Mouse (Mus musculus): ENCODE data around the gene Rftn1. TPM values are rescaled to one million over a fixed set of nuclear protein-coding genes. Genes with fewer than 3 reads are reported as not detected.

Rftn1 gene
- polyA plus RNA-seq, 1 experiment from 2014 or later = 9.7 TPM

DNA sequence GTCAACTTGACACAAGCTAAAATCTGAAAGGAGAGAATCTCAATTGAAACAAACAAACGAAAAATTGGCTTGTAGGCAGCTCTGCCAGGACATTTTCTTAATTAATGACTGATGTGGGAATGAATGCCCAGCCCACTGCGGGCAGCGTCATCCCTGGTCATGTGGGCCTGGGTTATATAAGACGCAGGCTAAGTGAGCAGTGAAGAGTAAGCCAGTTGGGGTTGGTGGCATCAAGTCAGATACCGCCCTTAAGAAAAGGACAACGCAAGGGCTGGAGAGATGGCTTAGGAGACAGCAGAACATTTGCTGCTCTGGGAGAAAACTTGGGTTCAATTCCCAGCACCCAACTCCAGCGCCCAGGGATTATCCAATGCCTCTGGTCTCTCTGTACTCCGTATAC is 97.6 kb downstream of the Rftn1 start:
- WGBS = 88% methylated on average over 8 of the region's 8 CpGs
- Histone ChIP-seq H3K27me3 (replicated peaks; ENCODE audit: control insufficient read depth, insufficient read depth, low read length) (no peaks in the 10 kb centered on the region), H3K9ac (ENCODE audit: low read length) (no peak overlapping the region), H3K9me3 (ENCODE audit: control insufficient read depth, low read length) (no peaks in the 10 kb centered on the region), H3K4me1 (replicated peaks; ENCODE audit: control insufficient read depth, insufficient read depth, low read length) (no peaks in the 10 kb centered on the region), H3K36me3 (ENCODE audit: control insufficient read depth, insufficient read depth, low read length) (no peaks in the 10 kb centered on the region), H3K4me3 (ENCODE audit: low read depth, low read length) (no peak overlapping the region), H3K27ac (ENCODE audit: low read depth) (no peak overlapping the region), H3K4me2 (ENCODE audit: low read length) (no peak overlapping the region)
- DNase-seq (ENCODE audit: low spot score) (no peak), ATAC-seq (replicated peaks; ENCODE audit: low FRiP score, low TSS enrichment, low read depth) (no peak)

DNA sequence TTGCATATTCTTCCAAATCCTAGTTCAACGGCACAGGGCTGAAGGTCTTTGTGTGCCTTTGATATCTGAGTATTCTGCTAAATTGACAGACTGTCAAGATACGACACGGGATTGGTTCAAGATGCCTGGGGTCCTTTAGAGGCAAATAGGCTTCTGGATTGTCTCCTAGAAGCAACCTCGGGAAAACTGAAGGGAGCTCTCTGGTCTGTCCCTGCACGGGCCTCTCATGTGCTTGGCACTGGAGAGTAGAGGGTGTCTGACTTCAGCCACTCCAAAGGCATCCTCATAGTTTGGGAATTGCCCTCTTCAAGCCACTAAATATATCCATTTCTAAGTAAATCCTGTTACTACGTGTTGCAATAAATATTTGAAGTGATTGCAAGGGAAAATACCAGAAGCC is 98.6 kb downstream of the Rftn1 start:
- Histone ChIP-seq H3K27ac (ENCODE audit: low read depth) (no peak overlapping the region), H3K4me3 (ENCODE audit: low read depth, low read length) (no peak overlapping the region), H3K4me2 (ENCODE audit: low read length) (no peak overlapping the region), H3K9me3 (ENCODE audit: control insufficient read depth, low read length) (no peaks in the 10 kb centered on the region), H3K4me1 (replicated peaks; ENCODE audit: control insufficient read depth, insufficient read depth, low read length) (no peaks in the 10 kb centered on the region), H3K27me3 (replicated peaks; ENCODE audit: control insufficient read depth, insufficient read depth, low read length) (no peaks in the 10 kb centered on the region), H3K9ac (ENCODE audit: low read length) (no peak overlapping the region), H3K36me3 (ENCODE audit: control insufficient read depth, insufficient read depth, low read length) (no peaks in the 10 kb centered on the region)
- no peak for DNase-seq (ENCODE audit: low spot score)
- no peak for ATAC-seq (replicated peaks; ENCODE audit: low FRiP score, low TSS enrichment, low read depth)
- 50% methylated on average over 6 of the region's 6 CpGs for WGBS

GRCm38 (mm10) chr17:50089725-50090124 is 100.7 kb downstream of the Rftn1 start:
- no peak overlapping the region for H3K4me3 ChIP-seq (ENCODE audit: low read depth, low read length)
- H3K36me3 ChIP-seq (ENCODE audit: control insufficient read depth, insufficient read depth, low read length) = no peaks in the 10 kb centered on the region
- no peak overlapping the region for H3K27ac ChIP-seq (ENCODE audit: low read depth)
- no peak for DNase-seq (ENCODE audit: low spot score)
- H3K9ac ChIP-seq (ENCODE audit: low read length) = no peak overlapping the region
- no peaks in the 10 kb centered on the region for H3K4me1 ChIP-seq (replicated peaks; ENCODE audit: control insufficient read depth, insufficient read depth, low read length)
- H3K9me3 ChIP-seq (ENCODE audit: control insufficient read depth, low read length) = no peaks in the 10 kb centered on the region
- 84% methylated on average over 8 of the region's 8 CpGs for WGBS
- no peak overlapping the region for H3K4me2 ChIP-seq (ENCODE audit: low read length)
- no peak for ATAC-seq (replicated peaks; ENCODE audit: low FRiP score, low TSS enrichment, low read depth)
- H3K27me3 ChIP-seq (replicated peaks; ENCODE audit: control insufficient read depth, insufficient read depth, low read length) = no peaks in the 10 kb centered on the region

GRCm38 (mm10) chr17:50088054-50088453 is 102.4 kb downstream of the Rftn1 start:
- Histone ChIP-seq H3K27ac (ENCODE audit: low read depth) (no peak overlapping the region), H3K27me3 (replicated peaks; ENCODE audit: control insufficient read depth, insufficient read depth, low read length) (no peaks in the 10 kb centered on the region), H3K36me3 (ENCODE audit: control insufficient read depth, insufficient read depth, low read length) (no peaks in the 10 kb centered on the region), H3K4me3 (ENCODE audit: low read depth, low read length) (no peak overlapping the region), H3K4me1 (replicated peaks; ENCODE audit: control insufficient read depth, insufficient read depth, low read length) (no peaks in the 10 kb centered on the region), H3K4me2 (ENCODE audit: low read length) (no peak overlapping the region), H3K9me3 (ENCODE audit: control insufficient read depth, low read length) (no peaks in the 10 kb centered on the region), H3K9ac (ENCODE audit: low read length) (no peak overlapping the region)
- DNase-seq (ENCODE audit: low spot score) (no peak), ATAC-seq (replicated peaks; ENCODE audit: low FRiP score, low TSS enrichment, low read depth) (no peak)
- 78% methylated on average over 3 of the region's 3 CpGs for WGBS

GRCm38 (mm10) chr17:50086887-50087286 is 103.6 kb downstream of the Rftn1 start:
- WGBS = 52% methylated on average over 4 of the region's 4 CpGs
- ATAC-seq (replicated peaks; ENCODE audit: low FRiP score, low TSS enrichment, low read depth) = no peak

GRCm38 (mm10) chr17:50084721-50085120 is 105.8 kb downstream of the Rftn1 start:
- H3K4me1 ChIP-seq (replicated peaks; ENCODE audit: control insufficient read depth, insufficient read depth, low read length) = no peaks in the 10 kb centered on the region
- no peaks in the 10 kb centered on the region for H3K27me3 ChIP-seq (replicated peaks; ENCODE audit: control insufficient read depth, insufficient read depth, low read length)
- H3K9ac ChIP-seq (ENCODE audit: low read length) = no peak overlapping the region
- ATAC-seq (replicated peaks; ENCODE audit: low FRiP score, low TSS enrichment, low read depth) = no peak
- H3K36me3 ChIP-seq (ENCODE audit: control insufficient read depth, insufficient read depth, low read length) = no peaks in the 10 kb centered on the region
- no peak overlapping the region for H3K4me2 ChIP-seq (ENCODE audit: low read length)
- DNase-seq (ENCODE audit: low spot score) = no peak
- H3K4me3 ChIP-seq (ENCODE audit: low read depth, low read length) = no peak overlapping the region
- H3K9me3 ChIP-seq (ENCODE audit: control insufficient read depth, low read length) = no peaks in the 10 kb centered on the region
- H3K27ac ChIP-seq (ENCODE audit: low read depth) = no peak overlapping the region
- 84% methylated on average over 6 of the region's 6 CpGs for WGBS

More at GRCm38 (mm10) chr17:50086887-50087286, 103.6 kb downstream of the Rftn1 start:
- Histone ChIP-seq H3K9ac (ENCODE audit: low read length) (no peak overlapping the region), H3K27me3 (replicated peaks; ENCODE audit: control insufficient read depth, insufficient read depth, low read length) (no peaks in the 10 kb centered on the region), H3K4me3 (ENCODE audit: low read depth, low read length) (no peak overlapping the region), H3K36me3 (ENCODE audit: control insufficient read depth, insufficient read depth, low read length) (no peaks in the 10 kb centered on the region), H3K4me2 (ENCODE audit: low read length) (no peak overlapping the region), H3K9me3 (ENCODE audit: control insufficient read depth, low read length) (no peaks in the 10 kb centered on the region), H3K4me1 (replicated peaks; ENCODE audit: control insufficient read depth, insufficient read depth, low read length) (no peaks in the 10 kb centered on the region), H3K27ac (ENCODE audit: low read depth) (no peak overlapping the region)
- no peak for DNase-seq (ENCODE audit: low spot score)

- Histone ChIP-seq H3K4me3 (ENCODE audit: low read depth, low read length) (no peak overlapping the region), H3K4me1 (replicated peaks; ENCODE audit: control insufficient read depth, insufficient read depth, low read length) (no peaks in the 10 kb centered on the region), H3K27ac (ENCODE audit: low read depth) (no peak overlapping the region), H3K27me3 (replicated peaks; ENCODE audit: control insufficient read depth, insufficient read depth, low read length) (no peaks in the 10 kb centered on the region), H3K9me3 (ENCODE audit: control insufficient read depth, low read length) (no peaks in the 10 kb centered on the region), H3K36me3 (ENCODE audit: control insufficient read depth, insufficient read depth, low read length) (no peaks in the 10 kb centered on the region), H3K9ac (ENCODE audit: low read length) (no peak overlapping the region), H3K4me2 (ENCODE audit: low read length) (no peak overlapping the region)
- no peak for ATAC-seq (replicated peaks; ENCODE audit: low FRiP score, low TSS enrichment, low read depth)
- no peak for DNase-seq (ENCODE audit: low spot score)
- WGBS = 90% methylated on average over 4 of the region's 4 CpGs
These were observed 106.5 kb downstream of the Rftn1 start for GRCm38 (mm10) chr17:50083937-50084336.

DNA sequence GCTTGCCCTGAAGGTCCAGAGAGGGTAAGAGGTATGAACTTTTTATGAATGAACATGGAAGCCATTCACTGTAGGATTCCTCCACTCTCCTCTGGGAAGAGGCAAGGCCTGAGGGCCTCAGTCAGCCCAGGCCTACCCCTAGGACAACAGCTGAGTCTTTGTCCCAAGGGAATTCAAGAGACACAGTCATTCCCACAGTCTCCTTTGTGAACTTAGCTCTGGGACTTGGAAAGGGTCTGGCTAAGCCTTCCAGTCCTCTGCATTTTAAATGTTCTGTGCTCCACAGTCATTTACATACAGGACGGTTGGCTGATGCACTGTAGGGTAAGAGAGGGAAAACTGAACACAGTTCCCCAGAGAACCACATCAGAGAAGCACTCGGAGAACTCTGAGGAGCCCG is 107.5 kb downstream of the Rftn1 start:
- Histone ChIP-seq H3K9me3 (ENCODE audit: control insufficient read depth, low read length) (no peaks in the 10 kb centered on the region), H3K4me3 (ENCODE audit: low read depth, low read length) (no peak overlapping the region), H3K36me3 (ENCODE audit: control insufficient read depth, insufficient read depth, low read length) (no peaks in the 10 kb centered on the region), H3K4me2 (ENCODE audit: low read length) (no peak overlapping the region), H3K27ac (ENCODE audit: low read depth) (no peak overlapping the region), H3K4me1 (replicated peaks; ENCODE audit: control insufficient read depth, insufficient read depth, low read length) (no peaks in the 10 kb centered on the region), H3K9ac (ENCODE audit: low read length) (no peak overlapping the region), H3K27me3 (replicated peaks; ENCODE audit: control insufficient read depth, insufficient read depth, low read length) (no peaks in the 10 kb centered on the region)
- 82% methylated on average over 3 of the region's 3 CpGs for WGBS
- no peak for DNase-seq (ENCODE audit: low spot score)
- ATAC-seq (replicated peaks; ENCODE audit: low FRiP score, low TSS enrichment, low read depth) = no peak

- DNase-seq (ENCODE audit: low spot score) = no peak
- H3K27ac ChIP-seq (ENCODE audit: low read depth) = no peak overlapping the region
- H3K9me3 ChIP-seq (ENCODE audit: control insufficient read depth, low read length) = no peaks in the 10 kb centered on the region
- no peak overlapping the region for H3K4me2 ChIP-seq (ENCODE audit: low read length)
- no peak overlapping the region for H3K9ac ChIP-seq (ENCODE audit: low read length)
- no peaks in the 10 kb centered on the region for H3K27me3 ChIP-seq (replicated peaks; ENCODE audit: control insufficient read depth, insufficient read depth, low read length)
- H3K4me1 ChIP-seq (replicated peaks; ENCODE audit: control insufficient read depth, insufficient read depth, low read length) = no peaks in the 10 kb centered on the region
- H3K36me3 ChIP-seq (ENCODE audit: control insufficient read depth, insufficient read depth, low read length) = no peaks in the 10 kb centered on the region
- WGBS = 78% methylated on average over 9 of the region's 9 CpGs
- no peak for ATAC-seq (replicated peaks; ENCODE audit: low FRiP score, low TSS enrichment, low read depth)
- no peak overlapping the region for H3K4me3 ChIP-seq (ENCODE audit: low read depth, low read length)
These were observed 108.8 kb downstream of the Rftn1 start for GRCm38 (mm10) chr17:50081647-50082046.

All from intestine, embryonic 14.5 days (tissue).